Mouse (Mus musculus) embryonic fibroblast, embryonic 13.5 days (primary cell): ENCODE data around the gene Gm20479.

Source experiments
- CTCF ChIP-seq: IDR thresholded peaks from 2 replicates; pipeline ENCODE4 v1.5.1; 2011; ENCODE audit warnings: mild to moderate bottlenecking, control low read depth, low read length, moderate library complexity, borderline replicate concordance; ENCODE audit not compliant: insufficient read depth
- POLR2A ChIP-seq: IDR thresholded peaks from 2 replicates; pipeline ENCODE4 v1.6.1; 2011; ENCODE audit warnings: low read depth, mild to moderate bottlenecking, control low read depth, low read length, moderate library complexity

- TF ChIP-seq CTCF = no peak
- no peak for TF ChIP-seq POLR2A
These were observed 32.3 kb downstream of the Gm20479 start for GRCm38 (mm10) chr7:27324928-27325327.
